Mouse (Mus musculus): Measurements from ENCODE around the gene Slco4a1. TPM values are rescaled to one million over a fixed set of nuclear protein-coding genes. Genes with fewer than 3 reads are reported as not detected.

Slco4a1 gene
- polyA plus RNA-seq, 1 experiment from 2014 or later = 4.2 TPM

DNA sequence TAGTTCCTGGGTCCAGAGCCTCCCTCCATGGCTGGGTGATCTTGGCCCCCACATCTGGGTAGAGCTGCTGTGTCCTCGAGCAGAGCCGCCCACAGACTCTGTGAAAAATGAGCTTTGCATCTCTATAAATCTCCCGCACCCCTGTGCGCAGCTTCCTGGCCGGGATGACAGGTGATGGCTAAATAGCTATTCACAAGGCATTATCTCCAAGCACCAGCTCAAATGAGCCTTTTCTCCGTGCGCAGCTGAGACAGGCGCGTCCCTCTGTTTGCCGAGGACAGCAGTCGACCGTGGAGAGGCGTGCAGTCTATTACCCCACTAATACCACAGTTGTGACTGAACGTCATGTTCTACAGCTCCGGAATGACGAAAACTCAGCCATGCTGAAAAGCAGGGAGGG lies 26.2 kb downstream of the Slco4a1 start:
- no peaks in the 10 kb centered on the region for H3K9me3 ChIP-seq (ENCODE audit: control insufficient read depth, low read length)
- H3K4me2 ChIP-seq (replicated peaks; ENCODE audit: low read depth) = no peak overlapping the region
- no peaks in the 10 kb centered on the region for H3K4me1 ChIP-seq (replicated peaks; ENCODE audit: control insufficient read depth, insufficient read depth)
- H3K9ac ChIP-seq (ENCODE audit: low read length) = no peak overlapping the region
- ATAC-seq (ENCODE audit: low FRiP score, low TSS enrichment) = no peak
- no peak overlapping the region for H3K4me3 ChIP-seq (ENCODE audit: low read depth, low read length)
- H3K36me3 ChIP-seq (ENCODE audit: control insufficient read depth, insufficient read depth, low read length) = no peaks in the 10 kb centered on the region
- TF ChIP-seq CTCF (IDR thresholded peaks at IDR 0.05; ENCODE audit: low read depth) (no peak), EP300 (optimal IDR thresholded peaks at IDR 0.05) (no peak)
- WGBS = 17% methylated on average over 16 of the region's 16 CpGs
- H3K27me3 ChIP-seq (ENCODE audit: control insufficient read depth, insufficient read depth, low read length) = no peaks in the 10 kb centered on the region
- DNase-seq (ENCODE audit: low spot score) = no peak
- H3K27ac ChIP-seq (replicated peaks) = no peak overlapping the region

DNA sequence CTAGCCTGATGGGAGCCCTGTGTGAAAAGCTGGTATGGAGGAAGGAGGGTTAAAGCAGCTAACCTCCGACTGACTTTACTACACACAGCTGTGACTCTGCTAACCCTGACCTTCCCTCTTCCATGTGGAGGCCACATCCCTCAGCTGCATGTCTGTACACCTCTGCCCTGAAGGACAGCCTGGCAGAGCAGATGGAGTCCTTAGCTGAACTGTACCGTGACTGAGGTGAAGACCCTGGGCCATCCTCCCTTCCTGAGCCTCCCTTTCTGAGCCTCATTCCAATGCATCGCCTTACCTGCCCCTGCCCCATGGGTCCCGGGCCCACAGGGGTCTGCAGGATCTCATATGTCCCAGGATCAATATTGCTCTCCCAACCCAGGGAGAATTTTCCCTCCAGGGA lies 28.8 kb downstream of the Slco4a1 start:
- no peak for ATAC-seq (ENCODE audit: low FRiP score, low TSS enrichment)
- WGBS = 54% methylated on average over 4 of the region's 4 CpGs

DNA sequence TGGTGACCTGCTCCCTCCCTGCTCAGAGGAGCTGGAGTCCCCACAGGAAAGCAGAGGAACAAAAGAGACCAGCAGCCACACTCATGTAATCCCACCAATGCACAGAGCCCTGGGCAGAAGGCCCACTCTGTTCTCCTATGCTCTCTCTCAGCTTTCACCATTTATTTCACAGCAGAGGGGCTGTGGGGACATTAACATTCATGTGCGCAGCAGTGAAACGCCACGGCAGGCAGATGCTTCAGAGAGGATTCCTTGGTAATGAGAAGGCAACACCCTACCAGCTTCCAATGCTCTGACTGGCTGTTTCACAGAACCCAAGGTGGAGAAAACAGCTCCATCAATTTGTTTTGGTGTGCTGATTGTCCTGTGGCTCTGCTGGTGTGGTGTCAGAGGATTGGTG lies 29.3 kb downstream of the Slco4a1 start:
- no peak overlapping the region for H3K27ac ChIP-seq (replicated peaks)
- no peaks in the 10 kb centered on the region for H3K9me3 ChIP-seq (ENCODE audit: control insufficient read depth, low read length)
- no peaks in the 10 kb centered on the region for H3K27me3 ChIP-seq (ENCODE audit: control insufficient read depth, insufficient read depth, low read length)
- DNase-seq (ENCODE audit: low spot score) = no peak
- H3K4me1 ChIP-seq (replicated peaks; ENCODE audit: control insufficient read depth, insufficient read depth) = no peaks in the 10 kb centered on the region
- no peak overlapping the region for H3K4me2 ChIP-seq (replicated peaks; ENCODE audit: low read depth)
- no peak overlapping the region for H3K4me3 ChIP-seq (ENCODE audit: low read depth, low read length)
- WGBS = 69% methylated on average over 3 of the region's 3 CpGs
- ATAC-seq (ENCODE audit: low FRiP score, low TSS enrichment) = no peak
- no peaks in the 10 kb centered on the region for H3K36me3 ChIP-seq (ENCODE audit: control insufficient read depth, insufficient read depth, low read length)
- H3K9ac ChIP-seq (ENCODE audit: low read length) = no peak overlapping the region
- TF ChIP-seq CTCF (IDR thresholded peaks at IDR 0.05; ENCODE audit: low read depth) = no peak
- TF ChIP-seq EP300 (optimal IDR thresholded peaks at IDR 0.05) = no peak

More for the DNA sequence above, 28.8 kb downstream of the Slco4a1 start:
- H3K36me3 ChIP-seq (ENCODE audit: control insufficient read depth, insufficient read depth, low read length) = no peaks in the 10 kb centered on the region
- no peak overlapping the region for H3K27ac ChIP-seq (replicated peaks)
- H3K4me2 ChIP-seq (replicated peaks; ENCODE audit: low read depth) = no peak overlapping the region
- H3K4me1 ChIP-seq (replicated peaks; ENCODE audit: control insufficient read depth, insufficient read depth) = no peaks in the 10 kb centered on the region
- DNase-seq (ENCODE audit: low spot score) = no peak
- no peaks in the 10 kb centered on the region for H3K9me3 ChIP-seq (ENCODE audit: control insufficient read depth, low read length)
- no peak overlapping the region for H3K4me3 ChIP-seq (ENCODE audit: low read depth, low read length)
- H3K27me3 ChIP-seq (ENCODE audit: control insufficient read depth, insufficient read depth, low read length) = no peaks in the 10 kb centered on the region
- H3K9ac ChIP-seq (ENCODE audit: low read length) = no peak overlapping the region
- TF ChIP-seq EP300 (optimal IDR thresholded peaks at IDR 0.05) (no peak), CTCF (IDR thresholded peaks at IDR 0.05; ENCODE audit: low read depth) (no peak)

DNA sequence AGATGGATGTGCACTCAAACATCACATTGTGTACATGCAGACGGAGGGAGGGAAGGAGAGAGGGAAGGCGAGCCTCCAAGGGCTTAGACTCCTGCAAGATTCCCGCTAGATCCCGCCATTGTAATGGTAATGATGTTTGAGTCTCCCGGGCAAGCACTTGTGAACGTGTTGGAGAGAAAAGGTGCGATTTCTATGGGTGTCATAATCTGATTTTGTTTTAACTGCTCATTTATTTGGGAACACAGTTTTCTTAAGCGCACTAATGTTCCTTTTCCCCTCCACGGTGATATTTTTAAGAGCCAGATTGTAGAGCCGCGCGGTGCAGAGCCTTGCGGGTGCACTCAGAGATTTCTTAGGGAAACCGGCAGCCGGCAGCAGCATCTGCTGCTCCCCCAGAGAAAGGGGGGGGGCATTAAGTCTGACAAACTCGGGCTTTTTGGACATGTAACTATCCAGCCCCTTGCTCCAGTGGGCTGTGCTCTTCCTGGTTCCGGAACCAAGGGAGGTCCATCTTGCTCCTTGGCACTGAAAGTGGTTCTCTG lies 32.2 kb downstream of the Slco4a1 start:
- H3K27me3 ChIP-seq (ENCODE audit: control insufficient read depth, insufficient read depth, low read length) = no peaks in the 10 kb centered on the region
- no peaks in the 10 kb centered on the region for H3K9me3 ChIP-seq (ENCODE audit: control insufficient read depth, low read length)
- H3K4me2 ChIP-seq (replicated peaks; ENCODE audit: low read depth) = no peak overlapping the region
- no peak for TF ChIP-seq EP300 (optimal IDR thresholded peaks at IDR 0.05)
- no peak for TF ChIP-seq CTCF (IDR thresholded peaks at IDR 0.05; ENCODE audit: low read depth)
- no peak for ATAC-seq (ENCODE audit: low FRiP score, low TSS enrichment)
- H3K4me3 ChIP-seq (ENCODE audit: low read depth, low read length) = no peak overlapping the region
- H3K9ac ChIP-seq (ENCODE audit: low read length) = no peak overlapping the region
- no peaks in the 10 kb centered on the region for H3K4me1 ChIP-seq (replicated peaks; ENCODE audit: control insufficient read depth, insufficient read depth)
- 19% methylated on average over 17 of the region's 17 CpGs for WGBS
- no peak overlapping the region for H3K27ac ChIP-seq (replicated peaks)
- no peak for DNase-seq (ENCODE audit: low spot score)
- no peaks in the 10 kb centered on the region for H3K36me3 ChIP-seq (ENCODE audit: control insufficient read depth, insufficient read depth, low read length)

DNA sequence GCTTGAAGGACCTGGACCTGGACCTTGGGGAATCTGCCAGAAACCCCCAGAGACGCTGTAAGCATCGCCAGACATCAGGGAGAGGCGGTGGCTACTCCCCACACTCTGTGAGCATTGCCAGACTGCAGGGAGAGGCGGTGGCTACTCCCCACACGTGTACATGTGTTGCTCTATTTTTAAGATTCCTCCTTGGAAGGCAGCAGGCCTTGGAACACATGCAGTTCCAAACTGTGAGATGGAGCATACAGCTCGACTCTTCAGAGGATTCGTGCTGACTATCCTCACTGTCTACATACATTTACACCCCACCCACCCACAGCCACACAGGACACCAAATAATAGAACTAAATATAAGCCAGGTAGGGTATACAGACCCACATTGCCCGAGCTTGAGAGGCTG lies 39.9 kb downstream of the Slco4a1 start:
- H3K4me1 ChIP-seq (replicated peaks; ENCODE audit: control insufficient read depth, insufficient read depth) = no peaks in the 10 kb centered on the region
- no peaks in the 10 kb centered on the region for H3K36me3 ChIP-seq (ENCODE audit: control insufficient read depth, insufficient read depth, low read length)
- H3K9me3 ChIP-seq (ENCODE audit: control insufficient read depth, low read length) = no peaks in the 10 kb centered on the region
- no peak overlapping the region for H3K4me2 ChIP-seq (replicated peaks; ENCODE audit: low read depth)
- H3K27ac ChIP-seq (replicated peaks) = no peak overlapping the region
- no peak overlapping the region for H3K9ac ChIP-seq (ENCODE audit: low read length)
- 66% methylated on average over 8 of the region's 8 CpGs for WGBS
- H3K27me3 ChIP-seq (ENCODE audit: control insufficient read depth, insufficient read depth, low read length) = peaks cover 4% of the 10 kb centered on the region
- TF ChIP-seq CTCF (IDR thresholded peaks at IDR 0.05; ENCODE audit: low read depth) (no peak), EP300 (optimal IDR thresholded peaks at IDR 0.05) (no peak)
- ATAC-seq (ENCODE audit: low FRiP score, low TSS enrichment) = no peak
- DNase-seq (ENCODE audit: low spot score) = no peak
- H3K4me3 ChIP-seq (ENCODE audit: low read depth, low read length) = no peak overlapping the region

DNA sequence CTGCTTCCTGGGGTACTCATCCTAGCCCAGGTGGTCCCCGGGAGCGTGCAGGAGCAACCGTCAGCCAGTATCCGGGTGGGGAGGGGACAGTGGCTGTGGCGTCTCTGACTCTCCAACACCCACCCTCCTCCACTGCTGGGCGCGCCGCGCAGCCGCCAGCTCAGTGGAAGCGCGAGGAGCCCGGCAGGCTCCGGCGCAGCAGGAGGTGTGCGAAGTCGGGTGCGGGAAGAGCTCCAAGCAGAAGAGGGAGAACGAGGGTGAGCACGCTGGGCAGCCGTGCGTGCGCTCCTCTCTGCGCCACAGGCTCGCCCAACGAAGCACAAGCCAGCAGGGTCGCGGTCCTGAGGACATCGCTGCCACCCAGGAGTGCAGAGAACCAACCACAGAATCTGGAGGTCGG lies 43.7 kb downstream of the Slco4a1 start, which contains the start of gene Ntsr1:
TSS of gene Ntsr1 (plus strand) at position 236 of the 400 bp plus-strand sequence.
- no peak within 1 kb of the TSS for H3K27ac ChIP-seq (replicated peaks)
- H3K4me2 ChIP-seq (replicated peaks; ENCODE audit: low read depth) = peak within 1 kb of the TSS; percentile 49
- no peak within 1 kb of the TSS for H3K9ac ChIP-seq (ENCODE audit: low read length)
- TF ChIP-seq CTCF (IDR thresholded peaks at IDR 0.05; ENCODE audit: low read depth) (no peak), EP300 (optimal IDR thresholded peaks at IDR 0.05) (no peak)
- peaks cover 6% of the 10 kb centered on the region for H3K27me3 ChIP-seq (ENCODE audit: control insufficient read depth, insufficient read depth, low read length)
- no peaks in the 10 kb centered on the region for H3K4me1 ChIP-seq (replicated peaks; ENCODE audit: control insufficient read depth, insufficient read depth)
- peak within 1 kb of the TSS; percentile 27 for H3K4me3 ChIP-seq (ENCODE audit: low read depth, low read length)
- H3K9me3 ChIP-seq (ENCODE audit: control insufficient read depth, low read length) = no peaks in the 10 kb centered on the region
- no peaks in the 10 kb centered on the region for H3K36me3 ChIP-seq (ENCODE audit: control insufficient read depth, insufficient read depth, low read length)
- 2% methylated on average over 30 of the region's 30 CpGs for WGBS
- DNase-seq (ENCODE audit: low spot score) (no peak), ATAC-seq (ENCODE audit: low FRiP score, low TSS enrichment) (no peak)
